Mouse (Mus musculus) kidney, postnatal 14 days (tissue): ENCODE data around the gene Fastkd5.
A peak's percentile ranks its signal among the peaks of the same experiment; 100 is the strongest.
"Not testable (repeated sequence)": the region's sequence is repeated elsewhere in the genome, so short reads cannot be mapped to it uniquely, and the experiment has no call there.

ENCODE experiments used
- DNase-seq: peaks from one replicate; pipeline ENCODE4 v3.0.0; 2022; ENCODE audit warnings: mixed read lengths

Fastkd5 gene

DNA sequence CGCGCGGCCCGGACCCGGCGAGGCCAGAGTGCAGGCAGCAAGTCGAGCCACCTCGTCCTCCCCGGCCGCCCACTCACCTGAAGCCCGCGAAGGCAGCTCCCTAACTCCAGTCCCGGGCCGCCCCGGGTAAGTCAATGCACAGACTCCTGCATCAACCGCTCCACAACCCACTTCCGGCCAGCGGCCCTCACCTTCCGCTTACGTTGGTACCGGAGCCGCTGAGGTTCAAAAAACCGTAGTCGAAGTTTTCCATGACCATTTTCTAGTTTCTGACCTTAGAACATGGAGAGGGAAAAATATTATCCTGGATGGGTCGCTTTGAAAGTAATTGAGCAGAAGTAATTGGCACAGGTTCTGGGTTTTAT lies at the start of gene Fastkd5, which contains the start of gene Ubox5:
Gene Fastkd5, minus strand, starts transcription at position 189 of the 365 bp plus-strand sequence.
Gene Ubox5, minus strand, starts transcription at position 200 of the 365 bp plus-strand sequence.
- DNase-seq: peak; percentile 94

DNA sequence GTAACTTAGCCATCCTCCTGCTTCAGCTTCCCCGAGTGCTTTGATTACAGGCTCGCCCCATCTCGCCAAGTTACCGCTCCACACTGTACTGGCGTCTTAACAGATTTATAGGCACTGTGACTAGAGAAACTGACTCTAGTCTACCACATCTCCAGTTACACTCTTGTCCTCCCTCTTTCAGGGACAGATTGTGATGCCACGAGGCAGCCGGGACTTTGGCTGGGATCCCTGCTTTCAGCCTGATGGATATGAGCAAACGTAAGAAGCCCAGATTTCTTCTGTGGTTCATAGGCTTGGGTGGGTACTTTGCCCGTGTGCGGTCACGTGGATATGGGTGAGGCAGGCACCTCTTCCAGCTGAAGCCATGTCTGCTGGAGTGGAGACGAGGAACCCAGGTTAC lies 49.3 kb upstream of the Fastkd5 start:
- DNase-seq: no peak

DNA sequence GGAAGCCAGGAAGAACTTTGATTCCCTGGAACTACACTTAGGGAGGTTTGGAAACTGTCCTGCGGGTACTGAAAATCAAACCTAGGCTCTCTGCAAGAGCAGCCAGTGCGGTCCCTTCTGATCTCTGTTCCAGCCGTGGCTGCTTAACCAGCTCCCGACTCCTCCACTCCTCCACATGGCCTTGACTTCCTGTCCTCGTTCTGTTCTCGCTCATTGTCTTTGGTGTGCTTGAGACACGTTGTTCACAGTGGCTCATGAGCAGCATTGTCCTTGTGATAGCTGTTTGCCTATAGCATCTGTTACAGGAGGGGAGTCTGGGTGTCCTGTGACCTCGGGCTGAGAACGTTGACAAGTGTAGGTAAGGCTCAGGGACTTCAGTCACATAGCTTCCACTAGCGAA lies 47.4 kb upstream of the Fastkd5 start:
- no peak for DNase-seq

DNA sequence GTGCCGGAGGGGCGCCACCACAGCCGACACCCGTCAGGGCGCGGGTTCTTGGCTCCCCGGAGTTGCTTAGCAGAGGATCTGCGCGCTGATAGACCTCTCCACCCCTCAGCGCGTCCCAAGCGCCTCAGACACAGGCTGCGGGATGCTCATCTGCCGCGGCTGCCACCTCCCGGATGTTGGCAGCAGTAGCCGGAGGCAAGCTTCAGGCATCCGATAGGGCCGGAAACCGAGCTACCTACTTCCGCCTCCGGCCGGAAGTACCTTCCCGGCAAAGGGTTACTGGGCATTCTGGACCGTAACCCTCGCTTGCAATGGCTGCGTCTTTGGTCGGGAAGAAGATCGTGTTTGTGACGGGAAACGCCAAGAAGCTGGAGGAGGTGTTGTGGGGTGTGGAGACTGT lies 37.7 kb upstream of the Fastkd5 start, which contains the start of gene Itpa:
Gene Itpa, plus strand, starts transcription at position 52 of the 400 bp plus-strand sequence.
- peak; percentile 91 for DNase-seq

DNA sequence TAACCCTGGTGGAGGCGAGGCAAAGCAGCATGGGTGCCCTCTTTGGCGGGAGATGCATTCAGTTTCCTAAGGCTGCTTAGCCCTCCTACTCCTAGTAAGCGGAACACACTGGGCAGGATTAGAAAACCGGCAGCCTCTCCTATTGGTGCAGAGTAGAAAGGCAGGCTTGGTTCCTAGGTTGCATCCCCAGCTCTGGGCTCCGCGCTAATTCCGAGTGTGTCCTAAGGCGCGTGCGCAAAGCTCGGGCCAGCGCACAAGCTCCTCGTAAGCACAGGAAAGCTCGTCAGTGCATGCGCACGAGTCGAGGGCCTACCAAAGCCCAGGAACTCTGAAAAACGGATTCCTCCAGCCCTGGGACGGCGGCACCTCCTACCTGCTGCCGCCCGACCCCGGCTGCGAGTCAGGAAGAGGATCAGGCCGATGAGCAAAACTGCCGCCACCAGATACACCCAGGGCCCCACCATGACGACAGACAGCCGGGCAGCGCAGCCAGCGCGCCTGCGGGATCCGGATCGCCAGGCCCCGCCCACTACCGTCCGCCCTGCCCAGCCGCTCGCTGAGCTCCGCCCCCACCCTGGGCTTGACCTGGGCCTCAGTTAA lies 34.4 kb upstream of the Fastkd5 start, which contains the start of gene Ddrgk1:
Gene Ddrgk1, minus strand, starts transcription at position 558 of the 600 bp plus-strand sequence.
- peak; percentile 95 for DNase-seq

DNA sequence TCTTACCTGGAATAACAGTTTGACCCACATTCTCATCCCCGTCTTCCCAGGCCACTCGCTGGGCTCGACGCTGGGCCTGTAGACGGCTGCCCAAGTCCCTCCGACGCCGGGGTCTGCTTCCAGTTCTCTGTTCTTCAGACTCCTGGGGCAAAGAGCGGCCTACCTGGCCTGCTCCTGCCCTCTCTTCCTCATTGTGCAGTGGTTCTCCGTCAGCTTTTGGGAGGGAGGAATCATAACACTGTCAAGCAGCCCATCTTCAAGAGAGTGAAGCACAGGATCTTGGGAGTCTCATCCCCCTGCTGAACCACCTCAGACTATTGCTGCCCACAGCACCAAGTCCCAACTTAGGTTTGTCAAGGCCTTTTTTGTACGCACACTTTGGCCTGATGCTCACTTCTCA lies 33.5 kb upstream of the Fastkd5 start:
- no peak for DNase-seq

DNA sequence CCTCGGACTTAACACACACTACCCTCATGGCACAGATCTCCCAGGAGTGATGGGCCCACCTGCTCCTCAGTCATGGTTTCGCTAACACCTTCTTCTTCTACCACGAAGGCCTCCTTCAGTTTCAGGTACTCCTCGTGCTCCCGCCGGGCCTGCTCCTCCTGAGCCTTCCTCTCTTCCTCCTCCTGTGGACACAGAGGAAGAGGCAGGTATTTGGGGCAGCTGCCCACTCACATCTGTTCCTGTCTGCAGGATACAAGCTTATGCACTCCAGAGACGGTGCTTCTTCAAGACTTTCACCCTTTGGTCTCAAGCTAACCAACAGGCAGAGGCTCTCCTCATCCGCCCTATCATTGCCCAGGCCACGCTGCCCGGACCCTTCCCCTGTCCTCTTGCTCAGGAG lies 28.7 kb upstream of the Fastkd5 start:
- no peak for DNase-seq

DNA sequence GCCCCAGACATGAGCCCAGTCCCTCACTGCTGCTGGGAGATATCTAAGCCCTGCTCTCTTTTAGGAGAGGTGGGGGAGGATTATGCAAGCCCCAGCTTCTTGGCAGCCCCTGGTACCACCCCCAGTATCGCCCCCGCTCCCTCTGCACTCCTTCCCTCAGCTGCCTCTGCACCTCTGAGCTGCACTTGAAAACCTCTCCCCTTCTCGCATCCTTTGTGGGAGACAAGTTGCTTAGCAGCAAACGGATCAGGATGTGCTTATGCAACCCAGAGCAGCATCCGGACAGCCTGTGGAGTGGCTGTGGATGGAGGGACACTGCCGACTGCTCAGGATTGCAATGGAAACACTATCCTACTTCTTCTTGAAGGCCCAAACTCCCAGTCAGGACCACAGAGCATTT lies 27.7 kb upstream of the Fastkd5 start:
- DNase-seq: no peak

DNA sequence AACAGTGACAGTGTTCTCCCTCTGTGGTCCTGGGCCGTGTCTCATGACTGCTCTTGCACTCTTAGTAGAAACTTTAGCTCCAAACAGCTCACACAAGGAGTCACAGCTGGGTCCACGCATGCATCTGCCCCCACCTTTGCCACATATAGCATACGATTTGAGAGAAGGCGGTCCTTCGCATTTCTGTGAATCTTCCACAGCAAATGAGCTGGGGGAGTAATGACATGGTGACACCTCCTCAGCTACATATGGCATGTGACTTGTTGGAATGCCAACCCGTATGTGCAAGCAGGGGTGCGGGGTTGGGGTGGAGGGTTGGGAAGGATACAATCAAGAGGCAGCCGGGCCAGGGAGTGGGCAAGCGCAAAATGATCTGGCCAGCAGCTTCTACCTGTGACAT lies 26.7 kb upstream of the Fastkd5 start:
- DNase-seq: no peak

DNA sequence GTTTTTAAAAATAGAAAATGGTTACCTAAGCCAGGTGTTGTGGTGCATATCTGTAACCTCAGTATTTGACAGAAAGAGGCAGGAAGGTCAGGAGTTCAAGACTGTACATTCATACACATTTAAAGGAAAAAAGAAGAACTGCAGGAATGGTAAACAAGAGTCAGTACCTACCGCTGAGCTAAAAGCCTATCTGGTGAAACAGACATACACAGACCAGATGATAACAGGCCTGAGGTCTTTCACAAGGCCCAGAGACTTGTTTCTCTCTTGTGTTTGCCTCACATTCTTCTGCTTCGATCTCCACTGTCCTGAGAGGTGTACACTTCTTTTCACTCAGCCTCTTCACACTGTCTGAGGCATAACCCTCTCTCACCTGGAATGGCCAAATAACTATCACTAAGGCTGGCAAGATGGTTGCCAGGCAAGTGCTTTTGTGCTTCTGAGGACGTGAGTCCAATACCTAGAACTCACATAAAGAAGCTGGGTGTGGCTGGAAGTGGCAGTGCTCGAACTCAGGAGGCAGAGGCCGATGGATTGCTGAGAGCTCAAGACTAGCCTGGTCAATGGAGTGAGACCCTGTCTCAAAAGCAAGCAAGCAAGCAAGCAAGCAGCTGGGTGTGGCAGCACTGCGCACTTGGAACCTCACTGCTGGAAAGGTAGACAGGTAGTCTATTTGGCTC lies 26.0 kb upstream of the Fastkd5 start:
- no peak for DNase-seq

DNA sequence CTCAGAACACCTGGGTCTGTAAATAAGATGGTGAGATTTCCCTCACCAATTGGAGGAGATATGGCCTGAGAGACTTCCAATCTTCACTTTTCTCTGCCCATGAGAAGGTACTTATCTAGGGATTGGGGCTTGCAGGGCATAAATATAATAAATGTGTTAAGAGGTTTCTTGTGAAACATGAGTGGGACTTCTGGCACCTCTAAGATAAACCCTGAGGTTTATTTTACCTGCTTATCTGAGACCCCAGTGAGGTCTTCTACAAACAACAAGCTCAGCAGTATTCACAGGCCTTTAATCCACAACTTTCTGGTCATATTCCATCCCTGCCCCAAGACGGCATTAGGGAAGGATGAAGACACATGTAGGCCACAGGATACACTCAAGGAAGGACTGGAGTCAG lies 23.9 kb upstream of the Fastkd5 start:
- no peak for DNase-seq

DNA sequence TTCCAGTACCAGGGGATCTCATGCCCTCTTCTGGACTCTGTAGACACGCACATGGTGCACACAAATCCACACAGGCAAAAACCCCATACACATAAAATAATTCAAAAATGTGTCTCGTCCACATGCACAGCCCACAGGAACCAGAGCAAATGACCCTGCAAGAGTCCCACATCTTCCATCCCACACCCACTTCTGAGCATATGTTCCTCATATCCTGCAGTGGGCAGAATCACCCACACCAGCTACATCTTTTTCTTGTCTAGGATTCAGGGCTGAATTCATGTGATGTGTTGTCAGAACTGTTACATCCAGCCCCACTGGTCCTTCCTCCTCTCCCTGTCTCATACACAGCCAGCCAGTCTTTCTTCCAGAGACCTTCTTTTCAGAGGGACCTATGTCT lies 23.5 kb upstream of the Fastkd5 start:
- no peak for DNase-seq

DNA sequence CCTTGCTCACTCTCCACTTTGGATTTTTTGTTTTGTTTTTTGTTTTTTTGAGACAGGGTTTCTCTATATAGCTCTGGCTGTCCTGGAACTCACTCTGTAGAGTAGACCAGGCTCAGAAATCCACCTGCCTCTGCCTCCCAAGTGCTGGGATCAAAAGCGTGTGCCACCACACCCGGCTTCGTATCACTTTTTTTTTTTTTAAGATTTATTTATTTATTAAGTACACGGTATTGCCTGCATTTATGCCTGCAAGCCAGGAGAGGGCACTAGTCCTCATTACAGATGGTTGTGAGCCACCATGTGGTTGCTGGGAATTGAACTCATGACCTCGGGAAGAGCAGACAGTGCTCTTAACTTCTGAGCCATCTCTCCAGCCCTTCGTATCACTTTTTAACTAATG lies 19.2 kb upstream of the Fastkd5 start:
- not testable (repeated sequence) for DNase-seq

DNA sequence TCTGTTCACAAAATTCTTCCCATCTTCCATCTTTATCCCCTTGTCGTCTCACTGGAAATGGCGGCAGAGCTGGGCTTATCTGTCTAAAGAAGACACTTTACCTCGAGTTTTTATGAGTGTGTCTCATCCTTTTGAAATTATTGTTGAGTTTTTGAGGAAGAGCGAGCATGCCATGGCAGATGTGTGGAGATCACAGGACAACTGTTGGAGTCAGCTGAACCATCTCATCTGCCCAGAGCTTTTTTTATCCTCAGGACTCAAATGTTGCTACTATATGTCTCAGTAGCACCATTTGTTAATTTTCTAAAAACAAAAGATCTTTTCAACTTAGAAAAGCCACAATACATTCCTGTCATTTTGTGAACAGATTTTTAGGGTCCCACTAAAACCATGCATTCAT lies 15.4 kb upstream of the Fastkd5 start:
- DNase-seq: no peak

DNA sequence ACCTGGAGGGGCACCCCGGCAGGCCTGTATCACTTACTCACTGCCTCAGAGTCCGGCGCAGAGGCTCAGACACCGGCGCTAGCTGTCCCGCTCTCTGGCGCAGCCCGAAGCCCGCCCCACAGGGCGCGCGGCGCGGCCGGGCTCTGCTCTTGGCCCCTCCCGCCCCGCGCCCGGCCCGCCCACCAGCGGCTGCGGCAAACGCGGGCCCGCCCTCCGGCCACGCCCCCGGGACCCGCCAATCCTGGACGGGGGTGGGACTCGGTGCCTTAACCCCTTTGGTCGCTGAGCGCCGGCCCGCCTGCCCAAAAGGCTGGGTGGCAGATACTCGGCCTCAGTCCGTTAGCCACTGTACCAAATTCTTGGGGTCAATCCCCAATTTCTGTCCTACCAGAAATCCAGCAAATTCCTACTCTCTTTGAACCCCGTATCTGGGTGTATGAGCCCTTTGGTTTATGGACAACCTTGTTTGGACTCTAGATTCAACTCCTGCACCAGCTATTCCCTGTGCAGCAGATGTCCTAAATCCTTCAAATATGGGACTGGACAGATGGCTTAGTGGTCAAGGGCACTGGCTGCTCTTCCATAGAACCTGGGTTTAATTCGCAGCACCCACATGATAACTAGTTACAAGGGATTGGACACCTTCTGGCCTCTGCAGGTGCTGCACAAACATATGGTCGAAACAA lies 13.0 kb upstream of the Fastkd5 start, which contains the start of gene Lzts3:
Gene Lzts3, minus strand, starts transcription at position 120 of the 686 bp plus-strand sequence.
- DNase-seq: peak; percentile 96

DNA sequence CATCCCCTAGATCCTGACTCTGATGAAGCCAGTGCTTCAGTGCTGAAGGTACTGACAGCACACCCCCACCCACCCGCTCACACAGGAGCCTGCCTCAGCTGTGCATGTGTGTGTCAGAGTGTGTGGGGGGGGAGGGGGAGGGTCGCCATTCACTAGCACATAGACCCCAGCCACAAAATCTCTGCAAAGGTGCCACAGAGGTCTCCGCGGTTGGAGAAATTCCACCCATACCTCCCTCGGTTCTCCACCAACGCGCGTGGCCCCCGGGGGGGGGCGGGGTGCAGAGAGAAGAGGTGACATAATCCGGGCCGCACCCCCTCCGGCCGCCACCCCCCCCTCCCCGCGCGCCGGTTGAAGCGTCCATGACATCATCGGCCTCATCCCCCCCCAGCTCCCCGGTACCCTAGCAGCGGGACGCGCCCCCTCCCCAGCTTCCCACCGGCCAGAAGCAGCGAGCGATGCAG lies 12.4 kb upstream of the Fastkd5 start:
- DNase-seq: no peak

DNA sequence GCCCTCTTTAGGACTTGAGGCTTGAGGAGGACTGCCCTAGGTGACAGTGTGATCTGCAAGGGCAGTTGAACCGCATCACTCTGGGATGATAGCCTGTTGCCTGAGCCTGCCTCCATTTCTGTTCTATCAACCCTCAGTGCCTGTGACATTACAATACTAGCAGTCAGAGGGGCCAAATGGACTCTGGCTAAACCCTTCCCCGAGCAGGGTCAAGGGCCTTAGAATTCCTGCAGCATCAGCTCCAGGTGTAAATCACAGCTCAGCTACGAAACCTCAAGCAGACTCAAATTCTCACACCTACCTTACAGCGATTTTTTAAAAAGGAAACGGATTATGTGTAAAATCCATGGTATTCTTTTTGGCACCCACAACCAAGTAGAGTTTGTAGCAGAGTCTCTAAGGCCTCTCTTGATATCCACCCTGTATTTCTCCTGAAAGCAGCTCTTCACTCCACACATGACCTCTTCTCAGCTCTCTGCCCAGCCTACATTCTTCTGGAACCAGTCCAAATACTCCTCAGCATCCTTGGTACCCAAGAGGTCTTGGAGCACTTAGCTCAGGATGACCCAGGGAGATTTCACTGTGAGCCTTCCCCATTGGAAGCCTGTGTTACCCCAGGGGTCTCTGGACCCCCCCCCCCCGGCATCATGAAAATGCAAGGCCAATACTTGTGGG lies 11.7 kb upstream of the Fastkd5 start:
- peak; percentile 36 for DNase-seq

DNA sequence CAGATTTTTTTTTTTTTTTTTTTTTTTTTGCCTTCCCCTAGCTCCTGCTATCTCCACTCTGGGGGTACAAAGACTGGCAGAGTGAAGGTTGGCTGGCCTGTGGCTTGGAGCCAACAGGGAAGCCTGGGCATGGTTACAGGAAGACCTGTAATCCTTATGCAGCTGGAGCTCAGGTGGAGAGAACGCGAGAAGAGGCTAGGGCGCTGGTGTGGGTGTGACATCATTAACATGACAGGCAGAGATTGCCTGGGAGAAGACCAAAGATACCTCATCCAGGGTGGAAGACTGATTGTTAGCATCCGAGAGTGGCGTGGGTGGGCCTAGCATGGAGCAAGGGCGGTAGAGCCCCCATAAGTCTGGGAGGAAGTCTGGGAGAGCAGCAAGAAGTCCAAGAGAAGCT lies 9.4 kb upstream of the Fastkd5 start:
- DNase-seq: peak; percentile 66

DNA sequence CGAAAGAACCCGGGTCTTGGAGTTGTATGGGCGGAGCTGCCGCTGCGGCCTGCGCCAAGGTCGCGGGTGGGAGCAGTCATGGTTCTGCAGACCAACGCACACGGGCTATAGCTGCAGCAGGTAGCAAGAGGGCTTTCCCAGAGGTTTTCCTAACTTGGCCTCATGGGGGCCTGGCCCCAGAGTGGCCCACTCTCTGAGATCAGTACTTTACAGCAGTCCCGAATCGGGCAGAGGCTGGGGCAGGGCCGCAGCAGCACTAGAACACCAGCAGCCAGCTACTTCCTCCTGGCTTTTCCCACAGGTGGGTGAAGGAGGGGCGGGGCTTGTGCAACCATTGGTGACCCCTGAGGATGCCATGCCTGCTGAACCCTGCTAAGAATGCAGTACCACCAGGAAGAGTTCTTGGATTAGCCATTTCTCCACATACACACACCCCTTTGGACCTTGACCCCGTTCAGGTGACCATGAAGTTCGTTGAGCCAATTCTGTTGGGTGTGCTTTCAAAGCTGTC lies 8.3 kb upstream of the Fastkd5 start:
- DNase-seq: peak; percentile 94

DNA sequence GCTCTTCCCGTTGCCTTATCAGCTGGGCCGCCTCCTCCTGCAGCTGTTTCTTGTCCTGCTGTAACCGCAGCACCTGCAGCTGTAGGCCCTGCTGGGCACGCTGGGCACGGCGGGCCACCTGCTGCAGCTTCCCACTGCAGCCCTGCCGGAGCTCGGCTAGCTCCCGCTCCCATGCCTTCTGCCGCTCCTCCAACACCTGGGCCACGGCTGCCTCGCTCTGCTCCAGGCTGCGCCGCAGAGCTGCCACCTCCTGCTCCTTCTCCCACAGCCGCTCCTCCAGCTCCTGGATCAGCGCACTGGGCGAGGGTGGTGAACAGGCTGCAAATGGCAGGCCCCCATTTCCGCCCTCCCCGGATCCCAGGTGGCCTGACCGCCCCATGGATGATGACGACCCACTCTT lies 6.0 kb upstream of the Fastkd5 start:
- no peak for DNase-seq

DNA sequence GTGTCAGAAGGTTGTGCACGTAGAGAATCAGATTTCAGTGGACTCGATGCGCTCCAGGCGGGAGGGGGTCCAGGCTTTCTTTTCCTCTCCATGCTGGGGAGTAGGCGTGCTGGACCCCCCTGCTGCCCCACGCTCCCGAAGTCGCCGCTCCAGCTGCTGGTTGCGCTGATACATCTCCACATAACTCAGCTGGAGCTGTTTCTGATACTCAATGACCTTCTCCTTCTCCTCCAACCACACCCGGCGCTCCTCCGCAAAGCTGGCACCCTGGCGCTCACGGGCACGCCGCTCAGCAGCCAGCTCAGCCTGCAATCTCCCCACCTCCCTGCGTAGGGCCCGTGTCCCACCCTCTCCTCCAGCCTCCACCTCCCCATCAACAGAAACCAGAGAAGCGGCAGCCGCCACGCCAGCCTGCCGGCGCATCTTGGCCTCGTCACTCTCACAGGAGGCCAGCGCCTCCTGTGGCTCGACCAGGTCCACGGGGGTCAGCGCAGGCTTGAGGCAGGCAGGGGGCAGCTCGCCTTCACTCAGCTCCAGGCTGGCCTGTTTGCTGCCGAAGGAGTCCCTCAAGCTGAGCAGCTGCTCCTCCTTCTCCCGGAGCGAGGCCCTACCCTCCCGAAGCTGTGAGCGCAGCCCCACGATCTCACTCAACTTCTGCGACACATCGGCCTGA lies 5.0 kb upstream of the Fastkd5 start:
- DNase-seq: no peak

DNA sequence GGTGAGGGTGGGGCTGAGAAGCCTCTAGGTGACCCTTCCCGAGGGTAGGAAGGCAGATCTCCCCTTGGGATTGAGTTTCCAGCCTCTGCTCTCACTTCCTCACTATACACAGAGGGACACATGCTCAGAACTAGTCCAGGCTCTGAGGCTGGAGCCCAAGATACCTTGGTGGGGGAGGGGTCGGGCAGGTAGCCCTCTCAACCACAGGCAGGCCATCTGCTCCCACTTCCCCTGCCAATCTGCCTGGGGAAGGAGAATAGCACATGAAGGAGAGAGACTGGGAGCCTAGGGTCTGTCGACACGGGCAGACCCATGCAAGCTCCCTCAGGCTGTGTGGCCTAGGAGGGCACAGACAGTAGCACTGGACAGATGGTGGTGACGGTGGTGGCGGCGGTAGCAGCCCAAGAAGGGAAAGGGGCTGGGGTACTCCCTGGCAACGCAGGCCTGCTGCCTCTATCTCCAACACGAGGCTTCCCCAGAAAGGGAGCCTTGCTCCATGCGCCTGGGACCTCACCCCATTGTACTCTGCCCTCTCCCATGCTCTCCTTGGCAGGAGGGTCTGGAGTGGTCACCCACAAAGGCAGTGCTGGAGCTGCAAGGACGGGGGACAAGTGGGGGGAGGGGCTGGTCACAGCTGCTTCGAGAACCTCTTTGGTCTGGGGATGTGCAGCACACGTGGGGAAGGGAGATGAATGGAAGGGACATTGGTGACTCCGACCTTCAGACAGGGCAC lies 4.3 kb upstream of the Fastkd5 start:
- DNase-seq: no peak
